In the genomic region with DNA sequence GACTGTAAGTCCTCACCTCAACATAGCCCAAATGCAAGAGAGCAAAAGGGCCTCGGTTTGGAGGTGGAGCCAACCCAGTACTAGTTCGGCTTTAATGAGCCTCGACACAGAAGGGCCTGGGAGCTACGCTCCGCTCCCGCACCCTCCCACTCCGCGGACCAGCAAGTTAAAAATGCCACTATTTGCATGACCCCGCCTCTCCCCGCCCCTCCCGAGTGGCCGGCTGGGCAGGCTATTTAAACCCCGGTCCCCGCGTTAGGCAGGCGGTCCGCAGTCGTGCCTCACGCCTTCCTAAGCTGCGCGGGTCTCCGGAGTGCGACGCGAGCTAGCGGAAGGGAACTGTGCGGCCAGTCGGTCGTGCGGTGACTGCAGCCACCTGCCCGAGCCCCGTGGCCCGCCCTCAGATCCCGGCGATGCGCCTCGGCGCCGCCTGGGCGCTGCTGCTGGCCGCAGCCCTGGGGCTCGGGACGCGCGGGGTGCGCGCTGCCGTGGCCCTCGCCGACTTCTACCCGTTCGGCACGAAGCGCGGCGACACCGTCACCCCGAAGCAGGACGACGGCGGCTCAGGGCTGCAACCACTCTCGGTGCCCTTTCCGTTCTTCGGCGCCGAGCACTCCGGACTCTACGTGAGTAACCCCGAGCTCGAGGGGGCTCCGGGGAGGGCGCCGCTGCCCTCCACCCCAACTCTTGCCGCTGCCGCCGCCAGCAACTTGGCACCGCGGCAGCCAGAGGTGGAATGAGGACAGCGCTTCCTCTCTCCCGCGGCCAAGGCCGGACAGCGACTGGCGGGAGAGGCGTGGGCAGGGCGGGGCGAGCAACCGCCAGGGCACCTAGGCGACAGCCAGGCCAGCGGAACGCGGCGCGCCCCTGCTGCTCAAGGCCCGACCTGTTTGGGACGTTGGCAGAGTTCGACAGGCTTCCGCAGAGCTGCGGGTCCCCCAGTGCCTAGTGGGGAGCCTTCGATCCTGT, we compare ENCODE assay signal across 8 mouse cellular contexts. TPM values are rescaled to one million over a fixed set of nuclear protein-coding genes. Genes with fewer than 3 reads are reported as not detected.
DNase-seq lines count a peak whose midpoint lies in the region; ATAC-seq and TF ChIP-seq lines count a peak whose summit lies in the region.

Gene Sned1, plus strand, starts transcription at position 266 of the 969 bp plus-strand sequence.

- no peak for TF ChIP-seq CTCF in lung, adult 2 months (IDR thresholded peaks at IDR 0.05; ENCODE audit: insufficient read depth, low read length)

- peak within 1 kb of the TSS; percentile 73 for H3K4me3 ChIP-seq in lung, adult 2 months (replicated peaks; ENCODE audit: extremely low read depth, low read depth, low read length)

- WGBS in lung, adult 2 months = 1% methylated on average over 100 of the region's 100 CpGs

- peaks cover 6% of the 10 kb centered on the region; the same call in 1 of the 2 replicates for H3K4me1 ChIP-seq in lung, adult 2 months (ENCODE audit: control insufficient read depth, insufficient read depth, low read length)

- peak; percentile 97 for DNase-seq in NIH3T3 (ENCODE audit: low read depth)
- peak; percentile 83 for DNase-seq in cerebellum, adult 9-10 months
- DNase-seq in frontal cortex, adult 2 months (ENCODE audit: extremely low spot score in 1 of 2, low spot score in 1 of 2) = peak; percentile 42 to 72
- DNase-seq in layer of hippocampus, adult 8-10 months (ENCODE audit: low spot score in 2 of 2) = peak; percentile 62 to 74
- DNase-seq in lung, adult 2 months = peak; percentile 92
- DNase-seq in testis, postnatal 10 days (ENCODE audit: low spot score) = peak; percentile 95

- TF ChIP-seq POLR2A in lung, adult 2 months (IDR thresholded peaks at IDR 0.05; ENCODE audit: borderline replicate concordance, extremely low read depth, low read depth, low read length) = peak; percentile 96

- peak; percentile 57 to 75 for ATAC-seq in hematopoietic stem cell, adult 5-6 weeks (replicated peaks in 1 of 2; ENCODE audit: insufficient read depth in 1 of 2, low FRiP score in 2 of 2, low TSS enrichment in 1 of 2, low read depth in 1 of 2, poor library complexity in 2 of 2, severe bottlenecking in 2 of 2)
- ATAC-seq in neutrophil, adult 5-6 weeks (ENCODE audit: extremely low read depth, insufficient number of reproducible peaks, low FRiP score, poor library complexity, severe bottlenecking) = peak; percentile 31

RNA-seq across cellular contexts. Expression of gene Sned1, which starts in this region (rescaled TPM):
- 6.0 and 7.7 TPM in 2 replicates for polyA plus RNA-seq in frontal cortex, adult 2 months (2012; rRNA removed)
- 0.25 and 0.63 TPM in 2 replicates for total RNA-seq in hematopoietic stem cell, adult 5-6 weeks (2017)
- total RNA-seq in layer of hippocampus, adult 8-10 months (2022) = 10 to 100 TPM in 3 of 4 experiments, 1 to 10 TPM in 1; 9.9 to 13.5 (median 12.4) TPM
- 26.6 and 28.1 TPM in 2 replicates for polyA plus RNA-seq in lung, adult 2 months (2012; rRNA removed)
- 0.74 and 1.3 TPM in 2 replicates for total RNA-seq in neutrophil, adult 5-6 weeks (2017)

Comparison
In these comparisons a context has a peak if more than half of its experiments do, and no peak if none do; other contexts are left out.
1. Peak in every context shown above with its lines: DNase-seq, ATAC-seq and H3K4me3 ChIP-seq.
2. Peak in ATAC-seq in hematopoietic stem cell, adult 5-6 weeks; RNA of the gene not detected or under 1 TPM.